Mouse (Mus musculus): Measurements from ENCODE around the gene Vwa5b1. TPM values are rescaled to one million over a fixed set of nuclear protein-coding genes. Genes with fewer than 3 reads are reported as not detected.

Vwa5b1 gene
- polyA plus RNA-seq, 1 experiment = 2.0 TPM

GRCm38 (mm10) chr4:138648096-138648635 is 12.5 kb upstream of the Vwa5b1 start:
- no peak for TF ChIP-seq POLR2A (IDR thresholded peaks at IDR 0.05; ENCODE audit: borderline replicate concordance, extremely low read depth, insufficient read depth, insufficient read length, poor library complexity, severe bottlenecking)
- no peak for TF ChIP-seq CTCF (IDR thresholded peaks at IDR 0.05; ENCODE audit: borderline replicate concordance, extremely low read depth, insufficient read depth, insufficient read length)
- no peak for DNase-seq (ENCODE audit: low read depth)

GRCm38 (mm10) chr4:138642272-138642671 is 6.6 kb upstream of the Vwa5b1 start:
- TF ChIP-seq CTCF (IDR thresholded peaks at IDR 0.05; ENCODE audit: borderline replicate concordance, extremely low read depth, insufficient read depth, insufficient read length) (no peak), POLR2A (IDR thresholded peaks at IDR 0.05; ENCODE audit: borderline replicate concordance, extremely low read depth, insufficient read depth, insufficient read length, poor library complexity, severe bottlenecking) (no peak)
- peak; percentile 38 for DNase-seq (ENCODE audit: low read depth)

DNA sequence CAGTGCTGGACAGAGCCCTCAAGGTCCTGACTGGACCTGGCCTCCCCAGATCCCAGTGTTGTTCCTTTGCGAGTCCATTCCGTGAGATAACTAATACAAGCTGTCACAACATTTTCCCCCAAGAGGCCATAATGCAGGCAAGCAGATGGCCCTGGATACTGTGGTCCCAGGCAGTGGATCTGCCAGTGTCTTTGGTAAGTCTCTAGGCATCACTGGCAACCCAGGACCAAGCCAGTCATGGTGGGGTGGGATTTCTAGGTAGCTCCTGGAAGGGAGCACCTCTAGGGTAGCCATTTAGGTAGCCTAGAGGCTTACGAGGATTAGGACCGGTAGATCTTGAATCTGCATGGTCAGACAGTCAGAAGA is 445 bp upstream of the Vwa5b1 start:
- TF ChIP-seq POLR2A (IDR thresholded peaks at IDR 0.05; ENCODE audit: borderline replicate concordance, extremely low read depth, insufficient read depth, insufficient read length, poor library complexity, severe bottlenecking) (no peak), CTCF (IDR thresholded peaks at IDR 0.05; ENCODE audit: borderline replicate concordance, extremely low read depth, insufficient read depth, insufficient read length) (no peak)
- no peak for DNase-seq (ENCODE audit: low read depth)

DNA sequence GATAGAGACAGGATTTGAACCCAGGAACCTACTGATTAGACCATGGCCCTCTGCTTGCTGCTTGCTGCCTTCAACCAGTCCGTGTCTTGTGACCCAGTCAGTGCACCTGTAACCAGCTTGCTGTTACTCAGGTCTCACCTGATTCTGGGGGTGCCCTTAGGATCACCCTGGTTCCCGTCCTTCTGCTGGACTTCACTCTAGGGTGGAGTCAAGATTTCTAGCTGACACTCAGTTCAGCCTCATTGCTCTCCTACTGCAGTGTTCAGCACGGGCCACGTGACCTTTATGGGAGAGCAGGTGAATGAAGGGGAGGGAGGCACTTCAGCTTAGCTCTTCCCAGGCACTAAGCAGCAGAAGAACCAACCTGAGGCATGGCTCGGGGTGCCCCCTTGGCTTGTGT is 7.4 kb downstream of the Vwa5b1 start:
- no peak for TF ChIP-seq POLR2A (IDR thresholded peaks at IDR 0.05; ENCODE audit: borderline replicate concordance, extremely low read depth, insufficient read depth, insufficient read length, poor library complexity, severe bottlenecking)
- TF ChIP-seq CTCF (IDR thresholded peaks at IDR 0.05; ENCODE audit: borderline replicate concordance, extremely low read depth, insufficient read depth, insufficient read length) = no peak
- DNase-seq (ENCODE audit: low read depth) = no peak

- TF ChIP-seq CTCF (IDR thresholded peaks at IDR 0.05; ENCODE audit: borderline replicate concordance, extremely low read depth, insufficient read depth, insufficient read length) = no peak
- TF ChIP-seq POLR2A (IDR thresholded peaks at IDR 0.05; ENCODE audit: borderline replicate concordance, extremely low read depth, insufficient read depth, insufficient read length, poor library complexity, severe bottlenecking) = no peak
- no peak for DNase-seq (ENCODE audit: low read depth)
These were observed 21.2 kb downstream of the Vwa5b1 start for GRCm38 (mm10) chr4:138614454-138614853.

DNA sequence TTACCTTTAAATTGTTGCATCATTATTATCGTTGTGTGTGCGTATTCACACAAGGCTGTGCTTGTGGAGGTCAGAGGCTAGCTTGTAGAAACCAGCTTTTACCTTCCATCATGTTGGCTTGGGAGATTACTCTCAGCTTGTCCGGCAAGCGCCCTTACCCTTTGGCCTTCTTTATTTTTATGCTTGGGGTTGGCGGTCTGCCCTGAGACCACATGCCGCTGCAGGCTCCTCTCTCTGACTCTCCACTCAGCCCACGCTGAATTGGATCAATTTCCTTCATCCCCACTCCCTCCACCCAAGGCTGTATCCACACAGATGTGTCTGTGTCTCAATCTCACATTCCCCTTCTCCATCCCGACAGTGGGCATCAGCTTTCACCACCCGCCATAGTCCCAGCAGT is 33.8 kb downstream of the Vwa5b1 start:
- no peak for DNase-seq (ENCODE audit: low read depth)
- no peak for TF ChIP-seq POLR2A (IDR thresholded peaks at IDR 0.05; ENCODE audit: borderline replicate concordance, extremely low read depth, insufficient read depth, insufficient read length, poor library complexity, severe bottlenecking)
- no peak for TF ChIP-seq CTCF (IDR thresholded peaks at IDR 0.05; ENCODE audit: borderline replicate concordance, extremely low read depth, insufficient read depth, insufficient read length)

GRCm38 (mm10) chr4:138597904-138598347 is 37.8 kb downstream of the Vwa5b1 start:
- DNase-seq (ENCODE audit: low read depth) = peak; percentile 95
- TF ChIP-seq POLR2A (IDR thresholded peaks at IDR 0.05; ENCODE audit: borderline replicate concordance, extremely low read depth, insufficient read depth, insufficient read length, poor library complexity, severe bottlenecking) = no peak
- no peak for TF ChIP-seq CTCF (IDR thresholded peaks at IDR 0.05; ENCODE audit: borderline replicate concordance, extremely low read depth, insufficient read depth, insufficient read length)

DNA sequence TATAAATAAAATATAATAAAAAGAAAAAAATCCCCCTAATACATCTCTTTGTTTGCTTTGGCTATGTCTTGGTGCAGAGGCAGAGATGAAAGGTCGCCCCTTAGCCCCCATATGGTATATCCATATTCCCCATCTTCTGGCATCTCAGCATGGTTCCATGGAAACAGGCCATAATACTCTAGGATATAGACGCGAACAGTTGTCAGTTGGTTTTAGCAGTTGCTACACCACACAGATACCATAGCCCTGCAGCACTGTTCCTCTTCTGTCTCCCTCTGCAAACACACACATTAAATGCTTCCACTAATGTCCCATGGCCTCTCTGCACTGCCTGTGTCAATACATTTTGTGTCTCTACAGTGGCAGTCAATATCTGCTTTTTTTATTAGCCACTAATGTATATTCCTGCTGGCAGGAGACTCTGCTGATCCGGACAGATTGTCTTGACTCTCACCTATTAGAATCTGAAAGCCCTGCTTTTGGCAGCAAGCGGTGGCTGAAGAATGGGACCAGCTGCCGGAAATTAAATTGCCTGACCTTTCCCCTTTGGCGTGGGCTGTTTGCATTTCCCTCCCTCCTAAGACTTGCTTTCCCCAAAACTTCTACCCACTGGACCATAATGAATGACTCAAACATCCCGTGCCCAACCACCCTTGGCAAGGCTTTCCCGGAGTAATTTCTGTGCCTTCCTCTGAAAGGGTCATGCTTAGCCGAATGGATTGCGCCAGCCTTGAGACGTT is 39.1 kb downstream of the Vwa5b1 start:
- no peak for TF ChIP-seq POLR2A (IDR thresholded peaks at IDR 0.05; ENCODE audit: borderline replicate concordance, extremely low read depth, insufficient read depth, insufficient read length, poor library complexity, severe bottlenecking)
- no peak for TF ChIP-seq CTCF (IDR thresholded peaks at IDR 0.05; ENCODE audit: borderline replicate concordance, extremely low read depth, insufficient read depth, insufficient read length)
- peak; percentile 81 for DNase-seq (ENCODE audit: low read depth)

- TF ChIP-seq POLR2A (IDR thresholded peaks at IDR 0.05; ENCODE audit: borderline replicate concordance, extremely low read depth, insufficient read depth, insufficient read length, poor library complexity, severe bottlenecking) = no peak
- TF ChIP-seq CTCF (IDR thresholded peaks at IDR 0.05; ENCODE audit: borderline replicate concordance, extremely low read depth, insufficient read depth, insufficient read length) = no peak
- peak; percentile 40 for DNase-seq (ENCODE audit: low read depth)
These were observed 50.7 kb downstream of the Vwa5b1 start for GRCm38 (mm10) chr4:138584946-138585345.

DNA sequence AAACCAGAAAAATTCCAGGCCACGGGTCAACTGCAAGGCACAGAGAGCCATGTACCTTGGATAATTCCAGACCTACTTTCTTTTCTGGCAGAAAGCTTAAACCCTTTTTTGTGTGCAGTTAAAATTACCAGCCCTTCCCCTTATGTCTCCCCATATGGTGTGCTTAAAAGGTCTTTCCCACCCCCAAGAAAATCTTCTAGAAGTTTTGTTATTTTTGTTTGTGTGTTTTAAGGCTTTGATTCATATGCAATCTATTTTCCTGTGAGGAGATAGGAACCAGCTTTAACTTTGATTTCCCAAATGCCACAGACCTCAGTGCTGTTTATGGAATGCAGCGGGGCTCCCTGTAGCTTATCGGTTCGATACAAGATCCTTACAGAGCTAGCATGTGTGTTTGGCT is 53.2 kb downstream of the Vwa5b1 start:
- TF ChIP-seq POLR2A (IDR thresholded peaks at IDR 0.05; ENCODE audit: borderline replicate concordance, extremely low read depth, insufficient read depth, insufficient read length, poor library complexity, severe bottlenecking) = no peak
- no peak for TF ChIP-seq CTCF (IDR thresholded peaks at IDR 0.05; ENCODE audit: borderline replicate concordance, extremely low read depth, insufficient read depth, insufficient read length)
- DNase-seq (ENCODE audit: low read depth) = peak; percentile 40

GRCm38 (mm10) chr4:138578406-138578805 is 57.3 kb downstream of the Vwa5b1 start:
- TF ChIP-seq CTCF (IDR thresholded peaks at IDR 0.05; ENCODE audit: borderline replicate concordance, extremely low read depth, insufficient read depth, insufficient read length) (no peak), POLR2A (IDR thresholded peaks at IDR 0.05; ENCODE audit: borderline replicate concordance, extremely low read depth, insufficient read depth, insufficient read length, poor library complexity, severe bottlenecking) (no peak)
- no peak for DNase-seq (ENCODE audit: low read depth)

GRCm38 (mm10) chr4:138576661-138577060 is 59.0 kb downstream of the Vwa5b1 start:
- TF ChIP-seq CTCF (IDR thresholded peaks at IDR 0.05; ENCODE audit: borderline replicate concordance, extremely low read depth, insufficient read depth, insufficient read length) = no peak
- no peak for TF ChIP-seq POLR2A (IDR thresholded peaks at IDR 0.05; ENCODE audit: borderline replicate concordance, extremely low read depth, insufficient read depth, insufficient read length, poor library complexity, severe bottlenecking)
- DNase-seq (ENCODE audit: low read depth) = no peak

All from brain, embryonic 14.5 days (tissue).